Mouse (Mus musculus): ENCODE results near the gene Dbn1. TPM values are rescaled to one million over a fixed set of nuclear protein-coding genes. Genes with fewer than 3 reads are reported as not detected.

Gene Dbn1
- total RNA-seq (2023), result under 1 TPM in 1 of 2 experiments, not detected in 1; 0.17 TPM

GRCm38 (mm10) chr13:55487578-55488498 is at the start of gene Dbn1:
Gene Dbn1, minus strand, starts transcription at chr13:55488111.

GRCm38 (mm10) chr13:55536194-55537175 is 48.6 kb upstream of the Dbn1 start, which contains the start of gene Ddx41:
Gene Ddx41, minus strand, starts transcription at chr13:55536658.

GRCm38 (mm10) chr13:55529198-55529915 is 41.4 kb upstream of the Dbn1 start, which contains the start of gene Dok3:
Gene Dok3, minus strand, starts transcription at chr13:55529296.

GRCm38 (mm10) chr13:55513111-55513748 is 25.3 kb upstream of the Dbn1 start, which contains the start of gene Pdlim7:
Gene Pdlim7, minus strand, starts transcription at chr13:55513676.

GRCm38 (mm10) chr13:55464027-55464884 is 23.7 kb downstream of the Dbn1 start, which contains the start of gene Prr7:
Gene Prr7, plus strand, starts transcription at chr13:55464267.

GRCm38 (mm10) chr13:55444937-55445315 is 43.0 kb downstream of the Dbn1 start, which contains the start of gene Grk6:
Gene Grk6, plus strand, starts transcription at chr13:55445072.

GRCm38 (mm10) chr13:55426613-55427012 is 61.3 kb downstream of the Dbn1 start, which contains the start of gene F12:
Gene F12, minus strand, starts transcription at chr13:55426793.

Other genes starting within 250 kb of the Dbn1 start
- gene Prelid1, start 167.6 kb downstream of the Dbn1 start, total RNA-seq (2023), result 100 to 1,000 TPM; 145 to 150 TPM
- gene Rab24, start 166.2 kb downstream of the Dbn1 start, total RNA-seq (2023), result 10 to 100 TPM; 65.3 to 71.0 TPM
- 1 to 10 TPM; 1.2 to 2.2 TPM for gene Mxd3, start 158.3 kb downstream of the Dbn1 start, total RNA-seq (2023)
- gene Lman2, start 125.3 kb downstream of the Dbn1 start, total RNA-seq (2023), result 100 to 1,000 TPM; 112 to 123 TPM
- 10 to 100 TPM; 74.5 to 83.7 TPM for gene Rgs14, start 118.4 kb downstream of the Dbn1 start, total RNA-seq (2023)
- 1 to 10 TPM in 1 of 2 experiments, not detected in 1; 1.0 TPM for gene Slc34a1, start 89.9 kb downstream of the Dbn1 start, total RNA-seq (2023)
- gene Pfn3, start 72.9 kb downstream of the Dbn1 start, total RNA-seq (2023), result not detected
- 1 to 10 TPM; 1.8 to 2.1 TPM for gene F12, start 61.3 kb downstream of the Dbn1 start, total RNA-seq (2023)
- 100 to 1,000 TPM; 498 to 536 TPM for gene Grk6, start 43.0 kb downstream of the Dbn1 start, total RNA-seq (2023)
- 10 to 100 TPM; 30.1 to 41.2 TPM for gene Prr7, start 23.8 kb downstream of the Dbn1 start, total RNA-seq (2023)
- gene Pdlim7, start 25.6 kb upstream of the Dbn1 start, total RNA-seq (2023), result 10 to 100 TPM; 29.0 to 33.3 TPM
- 100 to 1,000 TPM; 322 TPM for gene Dok3, start 41.2 kb upstream of the Dbn1 start, total RNA-seq (2023)
- 100 to 1,000 TPM; 135 to 147 TPM for gene Ddx41, start 48.5 kb upstream of the Dbn1 start, total RNA-seq (2023)
- 100 to 1,000 TPM; 148 to 159 TPM for gene Fam193b, start 83.0 kb upstream of the Dbn1 start, total RNA-seq (2023)
- gene Tmed9, start 85.6 kb upstream of the Dbn1 start, total RNA-seq (2023), result 10 to 100 TPM; 78.0 to 96.9 TPM
- 10 to 100 TPM; 22.3 to 27.8 TPM for gene B4galt7, start 111.8 kb upstream of the Dbn1 start, total RNA-seq (2023)
- 10 to 100 TPM; 18.0 to 22.7 TPM for gene Caml, start 134.9 kb upstream of the Dbn1 start, total RNA-seq (2023)
- gene Ddx46, start 146.9 kb upstream of the Dbn1 start, total RNA-seq (2023), result 100 to 1,000 TPM; 100 to 112 TPM
- 10 to 100 TPM; 26.3 to 27.5 TPM for gene B230219D22Rik, start 205.0 kb upstream of the Dbn1 start, total RNA-seq (2023)
- gene Txndc15, start 226.5 kb upstream of the Dbn1 start, total RNA-seq (2023), result 10 to 100 TPM; 12.7 to 14.1 TPM
- gene Pcbd2, start 239.3 kb upstream of the Dbn1 start, total RNA-seq (2023), result 10 to 100 TPM; 30.4 to 33.7 TPM